Mouse (Mus musculus): ENCODE measurements around the gene Trim31. TPM values are rescaled to one million over a fixed set of nuclear protein-coding genes. Genes with fewer than 3 reads are reported as not detected.

The Trim31 gene
- polyA plus RNA-seq, 1 experiment, result not detected

GRCm38 (mm10) chr17:36948286-36948685 is 50.4 kb downstream of the Trim31 start:
- Histone ChIP-seq H3ac (ENCODE audit: control insufficient read depth, insufficient read length) (no peak overlapping the region), H3K27me3 (ENCODE audit: control insufficient read depth, insufficient read depth, insufficient read length) (no peaks in the 10 kb centered on the region), H3K79me2 (ENCODE audit: control insufficient read depth, insufficient read depth) (peaks cover 9% of the 10 kb centered on the region), H3K4me2 (ENCODE audit: low read depth) (no peak overlapping the region), H3K4me3 (no peak overlapping the region), H3K36me3 (ENCODE audit: control insufficient read depth, insufficient read depth) (no peaks in the 10 kb centered on the region)
- TF ChIP-seq TCF3 (IDR thresholded peaks at IDR 0.05; ENCODE audit: insufficient read length, low read depth) (no peak), POLR2AphosphoS2 (IDR thresholded peaks at IDR 0.05; ENCODE audit: insufficient read length, low read depth) (peak; percentile 14)

- Histone ChIP-seq H3K4me3 (no peak overlapping the region), H3K4me2 (ENCODE audit: low read depth) (no peak overlapping the region), H3K27me3 (ENCODE audit: control insufficient read depth, insufficient read depth, insufficient read length) (no peaks in the 10 kb centered on the region), H3ac (ENCODE audit: control insufficient read depth, insufficient read length) (no peak overlapping the region), H3K79me2 (ENCODE audit: control insufficient read depth, insufficient read depth) (peaks cover 9% of the 10 kb centered on the region), H3K36me3 (ENCODE audit: control insufficient read depth, insufficient read depth) (peaks cover 6% of the 10 kb centered on the region)
- no peak for TF ChIP-seq E2F4 (IDR thresholded peaks at IDR 0.05; ENCODE audit: insufficient read depth)
These were observed 51.3 kb downstream of the Trim31 start for GRCm38 (mm10) chr17:36949265-36949664.

GRCm38 (mm10) chr17:36950981-36951947 is 53.3 kb downstream of the Trim31 start, which contains the start of gene Ppp1r11:
Gene Ppp1r11 (minus strand): TSS chr17:36951741.
- Histone ChIP-seq H3K4me2 (ENCODE audit: low read depth) (peak within 1 kb of the TSS; percentile 79), H3K27me3 (ENCODE audit: control insufficient read depth, insufficient read depth, insufficient read length) (no peaks in the 10 kb centered on the region), H3K4me3 (peak within 1 kb of the TSS; percentile 59), H3K36me3 (ENCODE audit: control insufficient read depth, insufficient read depth) (peaks cover 10% of the 10 kb centered on the region), H3ac (ENCODE audit: control insufficient read depth, insufficient read length) (no peak within 1 kb of the TSS), H3K79me2 (ENCODE audit: control insufficient read depth, insufficient read depth) (peaks cover 11% of the 10 kb centered on the region)
- TF ChIP-seq MYOG (IDR thresholded peaks at IDR 0.05; ENCODE audit: control insufficient read depth in 1 of 3, insufficient read depth in 1 of 3, insufficient read length in 2 of 3, low read depth in 2 of 3), result peak in 1 of 3 experiments; percentile 29
- TF ChIP-seq SRF (IDR thresholded peaks at IDR 0.05; ENCODE audit: control insufficient read depth, insufficient read length, low read depth), result no peak
- TF ChIP-seq REST (IDR thresholded peaks at IDR 0.05; ENCODE audit: insufficient read depth, insufficient read length), result no peak
- TF ChIP-seq POLR2AphosphoS2 (IDR thresholded peaks at IDR 0.05; ENCODE audit: insufficient read length, low read depth), result peak; percentile 48
- peak; percentile 55 for TF ChIP-seq POLR2A (IDR thresholded peaks at IDR 0.05; ENCODE audit: insufficient read length, low read depth)
- TF ChIP-seq MYOD1 (IDR thresholded peaks at IDR 0.05; ENCODE audit: control insufficient read depth in 1 of 3, insufficient read length in 2 of 3, low read depth in 2 of 3), result peak in 1 of 3 experiments; percentile 20

- Histone ChIP-seq H3K79me2 (ENCODE audit: control insufficient read depth, insufficient read depth) (peaks cover 24% of the 10 kb centered on the region), H3K27me3 (ENCODE audit: control insufficient read depth, insufficient read depth, insufficient read length) (no peaks in the 10 kb centered on the region), H3ac (ENCODE audit: control insufficient read depth, insufficient read length) (no peak overlapping the region), H3K4me2 (ENCODE audit: low read depth) (no peak overlapping the region), H3K4me3 (no peak overlapping the region), H3K36me3 (ENCODE audit: control insufficient read depth, insufficient read depth) (peaks cover 17% of the 10 kb centered on the region)
- no peak for TF ChIP-seq SRF (IDR thresholded peaks at IDR 0.05; ENCODE audit: control insufficient read depth, insufficient read length, low read depth)
- TF ChIP-seq MYOD1 (IDR thresholded peaks at IDR 0.05; ENCODE audit: control insufficient read depth in 1 of 3, insufficient read length in 2 of 3, low read depth in 2 of 3), result no peak
- no peak for TF ChIP-seq USF1 (IDR thresholded peaks at IDR 0.05; ENCODE audit: low read depth)
- TF ChIP-seq POLR2AphosphoS2 (IDR thresholded peaks at IDR 0.05; ENCODE audit: insufficient read length, low read depth), result no peak
- TF ChIP-seq CEBPB (IDR thresholded peaks at IDR 0.05; ENCODE audit: insufficient read depth, poor library complexity, severe bottlenecking), result no peak
- no peak for TF ChIP-seq TCF12 (IDR thresholded peaks at IDR 0.05; ENCODE audit: insufficient read depth, poor library complexity, severe bottlenecking)
- TF ChIP-seq E2F4 (IDR thresholded peaks at IDR 0.05; ENCODE audit: insufficient read depth), result no peak
- no peak for TF ChIP-seq MYOG (IDR thresholded peaks at IDR 0.05; ENCODE audit: control insufficient read depth in 1 of 3, insufficient read depth in 1 of 3, insufficient read length in 2 of 3, low read depth in 2 of 3)
- TF ChIP-seq POLR2A (IDR thresholded peaks at IDR 0.05; ENCODE audit: insufficient read length, low read depth), result no peak
- TF ChIP-seq TCF3 (IDR thresholded peaks at IDR 0.05; ENCODE audit: insufficient read length, low read depth), result no peak
- TF ChIP-seq REST (IDR thresholded peaks at IDR 0.05; ENCODE audit: insufficient read depth, insufficient read length), result no peak
- no peak for TF ChIP-seq MAX (IDR thresholded peaks at IDR 0.05; ENCODE audit: low read depth)
These were observed 54.7 kb downstream of the Trim31 start for GRCm38 (mm10) chr17:36952631-36953030.

- Histone ChIP-seq H3K36me3 (ENCODE audit: control insufficient read depth, insufficient read depth) (peaks cover 17% of the 10 kb centered on the region), H3K4me3 (no peak overlapping the region), H3ac (ENCODE audit: control insufficient read depth, insufficient read length) (no peak overlapping the region), H3K4me2 (ENCODE audit: low read depth) (no peak overlapping the region), H3K79me2 (ENCODE audit: control insufficient read depth, insufficient read depth) (peaks cover 28% of the 10 kb centered on the region), H3K27me3 (ENCODE audit: control insufficient read depth, insufficient read depth, insufficient read length) (no peaks in the 10 kb centered on the region)
- no peak for TF ChIP-seq TCF12 (IDR thresholded peaks at IDR 0.05; ENCODE audit: insufficient read depth, poor library complexity, severe bottlenecking)
- TF ChIP-seq MAX (IDR thresholded peaks at IDR 0.05; ENCODE audit: low read depth), result no peak
- no peak for TF ChIP-seq POLR2A (IDR thresholded peaks at IDR 0.05; ENCODE audit: insufficient read length, low read depth)
- no peak for TF ChIP-seq REST (IDR thresholded peaks at IDR 0.05; ENCODE audit: insufficient read depth, insufficient read length)
- TF ChIP-seq POLR2AphosphoS2 (IDR thresholded peaks at IDR 0.05; ENCODE audit: insufficient read length, low read depth), result no peak
- TF ChIP-seq MYOD1 (IDR thresholded peaks at IDR 0.05; ENCODE audit: control insufficient read depth in 1 of 3, insufficient read length in 2 of 3, low read depth in 2 of 3), result no peak
- no peak for TF ChIP-seq MYOG (IDR thresholded peaks at IDR 0.05; ENCODE audit: control insufficient read depth in 1 of 3, insufficient read depth in 1 of 3, insufficient read length in 2 of 3, low read depth in 2 of 3)
- TF ChIP-seq USF1 (IDR thresholded peaks at IDR 0.05; ENCODE audit: low read depth), result no peak
- no peak for TF ChIP-seq SRF (IDR thresholded peaks at IDR 0.05; ENCODE audit: control insufficient read depth, insufficient read length, low read depth)
- no peak for TF ChIP-seq TCF3 (IDR thresholded peaks at IDR 0.05; ENCODE audit: insufficient read length, low read depth)
- TF ChIP-seq E2F4 (IDR thresholded peaks at IDR 0.05; ENCODE audit: insufficient read depth), result no peak
- no peak for TF ChIP-seq CEBPB (IDR thresholded peaks at IDR 0.05; ENCODE audit: insufficient read depth, poor library complexity, severe bottlenecking)
These were observed 55.1 kb downstream of the Trim31 start for GRCm38 (mm10) chr17:36953062-36953461.

Measured in myocyte (in vitro differentiated cells).